Mouse (Mus musculus): Measurements from ENCODE around the gene Gnb2. TPM values are rescaled to one million over a fixed set of nuclear protein-coding genes. Genes with fewer than 3 reads are reported as not detected.
A peak's percentile ranks its signal among the peaks of the same experiment; 100 is the strongest.

Gnb2 gene
- polyA plus RNA-seq, 1 experiment from 2014 or later = 510 TPM

DNA sequence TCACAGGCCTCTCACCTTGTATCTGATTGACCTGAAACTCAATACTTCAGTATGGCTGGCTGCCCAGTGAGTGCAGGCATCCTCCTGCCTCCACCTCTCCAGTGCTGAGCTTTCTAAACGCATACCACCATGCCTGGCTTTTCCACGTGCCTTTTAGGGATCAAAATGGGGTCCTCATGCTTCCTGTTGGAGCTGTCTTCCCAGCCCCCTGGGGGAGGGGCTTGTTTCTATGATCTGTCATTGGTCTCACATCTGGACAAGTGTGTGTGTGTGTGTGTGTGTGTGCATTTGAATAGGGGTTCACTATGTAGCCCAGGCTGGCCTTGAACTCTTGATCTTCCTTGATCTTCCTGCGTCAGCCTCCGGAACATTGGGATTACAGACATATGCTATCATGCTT is 4.2 kb upstream of the Gnb2 start:
- Histone ChIP-seq H3K9me3 (no peaks in the 10 kb centered on the region), H3K27ac (replicated peaks) (no peak overlapping the region), H3K4me1 (replicated peaks) (peaks cover 8% of the 10 kb centered on the region), H3K4me3 (no peak overlapping the region), H3K27me3 (no peaks in the 10 kb centered on the region), H3K9ac (no peak overlapping the region), H3K4me2 (no peak overlapping the region), H3K36me3 (no peaks in the 10 kb centered on the region)
- WGBS = 67% methylated on average over 4 of the region's 4 CpGs
- no peak for ATAC-seq (ENCODE audit: low read depth)

DNA sequence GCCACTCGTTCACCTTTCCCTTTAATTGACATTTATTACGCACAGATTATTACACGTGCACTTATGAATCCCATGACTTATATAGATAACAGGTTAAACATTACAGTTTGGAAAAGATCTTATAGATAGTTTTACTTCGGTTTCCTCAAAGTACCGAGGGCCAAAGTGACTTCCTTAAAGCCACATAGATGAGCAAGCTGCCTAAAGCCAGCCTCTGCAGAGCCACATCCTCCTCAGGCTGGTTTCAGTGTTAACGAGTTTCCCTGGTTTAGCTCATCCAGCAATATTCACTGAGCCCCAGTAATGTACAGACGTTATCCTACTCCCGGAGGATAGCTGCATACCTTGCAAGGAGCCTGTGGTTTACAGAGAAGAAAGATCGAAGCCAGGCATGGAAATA is 2.0 kb upstream of the Gnb2 start:
- no peak overlapping the region for H3K4me3 ChIP-seq
- H3K27me3 ChIP-seq = no peaks in the 10 kb centered on the region
- no peak overlapping the region for H3K4me2 ChIP-seq
- 87% methylated on average over 9 of the region's 9 CpGs for WGBS
- ATAC-seq (ENCODE audit: low read depth) = no peak
- peaks cover 11% of the 10 kb centered on the region for H3K4me1 ChIP-seq (replicated peaks)
- H3K9ac ChIP-seq = no peak overlapping the region
- H3K9me3 ChIP-seq = no peaks in the 10 kb centered on the region
- no peaks in the 10 kb centered on the region for H3K36me3 ChIP-seq
- H3K27ac ChIP-seq (replicated peaks) = no peak overlapping the region

DNA sequence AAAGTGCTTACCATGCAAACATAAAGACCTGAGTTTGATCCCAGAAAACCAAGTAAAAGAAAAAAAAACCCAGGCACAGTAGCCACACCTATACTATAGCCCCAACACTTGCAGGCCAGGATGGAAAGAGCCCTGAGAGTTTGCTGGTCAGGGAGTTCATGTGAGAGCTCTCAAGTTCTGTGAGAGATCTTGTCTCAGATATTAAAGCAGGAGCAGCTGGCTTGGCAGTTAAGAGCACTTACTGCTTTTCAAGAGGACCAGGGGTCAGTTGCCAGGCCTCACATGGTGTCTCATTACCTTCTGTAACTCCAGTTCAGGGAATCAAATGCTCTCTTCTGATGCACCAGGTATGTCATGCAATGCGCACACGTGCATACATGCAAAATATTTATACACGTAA is 1.5 kb upstream of the Gnb2 start:
- Histone ChIP-seq H3K4me3 (no peak overlapping the region), H3K27me3 (no peaks in the 10 kb centered on the region), H3K4me2 (no peak overlapping the region), H3K9me3 (no peaks in the 10 kb centered on the region), H3K27ac (replicated peaks) (no peak overlapping the region), H3K9ac (no peak overlapping the region), H3K4me1 (replicated peaks) (peaks cover 16% of the 10 kb centered on the region), H3K36me3 (peaks cover 5% of the 10 kb centered on the region)
- 97% methylated on average over 3 of the region's 3 CpGs for WGBS
- ATAC-seq (ENCODE audit: low read depth) = no peak

DNA sequence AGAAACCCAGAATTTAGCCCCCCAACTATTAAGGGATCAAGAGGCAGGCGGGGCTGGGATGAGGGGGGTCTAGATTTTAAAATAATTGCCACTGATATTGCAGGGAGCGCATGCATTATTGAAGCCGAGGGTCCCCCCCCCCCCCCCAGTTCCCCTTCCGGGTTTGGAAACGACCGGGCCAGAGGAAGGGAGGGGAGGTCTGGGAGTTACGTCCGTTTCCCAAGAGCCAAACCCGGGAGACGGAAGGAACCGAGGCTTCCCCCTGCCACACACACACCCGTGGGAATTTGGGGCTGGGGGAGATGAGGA is 548 bp downstream of the Gnb2 start:
- no peaks in the 10 kb centered on the region for H3K27me3 ChIP-seq
- WGBS = 0% methylated on average over 10 of the region's 12 CpGs
- peak overlapping the region; percentile 96 for H3K4me2 ChIP-seq
- H3K4me1 ChIP-seq (replicated peaks) = peaks cover 27% of the 10 kb centered on the region
- H3K9me3 ChIP-seq = no peaks in the 10 kb centered on the region
- peak overlapping the region; percentile 97 for H3K27ac ChIP-seq (replicated peaks)
- no peak for ATAC-seq (ENCODE audit: low read depth)
- peak overlapping the region; percentile 89 for H3K4me3 ChIP-seq
- H3K9ac ChIP-seq = peak overlapping the region; percentile 96
- H3K36me3 ChIP-seq = peaks cover 25% of the 10 kb centered on the region

DNA sequence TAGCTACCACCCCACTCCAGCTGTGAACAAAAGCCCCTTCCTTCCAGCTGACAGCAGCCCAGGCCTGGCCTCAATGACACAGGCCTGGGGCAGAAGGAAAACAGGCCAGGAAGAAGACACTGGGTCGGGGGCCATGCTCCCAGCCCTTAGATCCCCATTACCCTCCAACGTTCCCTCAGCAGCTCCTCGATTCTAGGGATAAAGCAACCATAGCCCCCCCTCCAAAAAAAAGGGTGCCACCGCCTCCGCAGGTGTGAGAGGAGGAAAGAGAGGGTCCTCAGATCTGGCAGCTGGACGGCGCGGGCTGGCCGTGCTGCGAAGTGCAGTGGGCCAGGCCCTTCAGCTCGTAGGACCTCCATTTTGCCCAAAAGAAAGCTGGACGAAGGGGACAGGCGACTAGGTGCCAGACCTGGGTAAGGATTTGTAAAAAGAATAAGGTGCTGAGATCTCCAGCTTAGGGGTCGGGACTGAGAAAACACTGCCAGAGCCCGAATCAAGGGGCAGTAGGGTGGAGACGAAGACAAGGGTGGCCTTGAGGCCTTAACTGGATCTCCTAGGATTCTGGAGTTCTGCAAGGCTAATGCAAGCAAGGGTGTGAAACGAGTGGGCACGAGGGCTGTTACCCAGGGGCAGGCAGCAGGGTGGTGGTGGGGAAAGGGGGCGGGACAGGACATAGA is 1.0 kb downstream of the Gnb2 start:
- WGBS = 0% methylated on average over 19 of the region's 19 CpGs
- Histone ChIP-seq H3K27me3 (no peaks in the 10 kb centered on the region), H3K4me1 (replicated peaks) (peaks cover 32% of the 10 kb centered on the region), H3K9me3 (no peaks in the 10 kb centered on the region), H3K4me2 (peak overlapping the region; percentile 96), H3K9ac (peak overlapping the region; percentile 96), H3K36me3 (peaks cover 30% of the 10 kb centered on the region), H3K4me3 (peak overlapping the region; percentile 89), H3K27ac (replicated peaks) (peak overlapping the region; percentile 97)
- ATAC-seq (ENCODE audit: low read depth) = peak; percentile 3; the same call in 1 of the 2 replicates

DNA sequence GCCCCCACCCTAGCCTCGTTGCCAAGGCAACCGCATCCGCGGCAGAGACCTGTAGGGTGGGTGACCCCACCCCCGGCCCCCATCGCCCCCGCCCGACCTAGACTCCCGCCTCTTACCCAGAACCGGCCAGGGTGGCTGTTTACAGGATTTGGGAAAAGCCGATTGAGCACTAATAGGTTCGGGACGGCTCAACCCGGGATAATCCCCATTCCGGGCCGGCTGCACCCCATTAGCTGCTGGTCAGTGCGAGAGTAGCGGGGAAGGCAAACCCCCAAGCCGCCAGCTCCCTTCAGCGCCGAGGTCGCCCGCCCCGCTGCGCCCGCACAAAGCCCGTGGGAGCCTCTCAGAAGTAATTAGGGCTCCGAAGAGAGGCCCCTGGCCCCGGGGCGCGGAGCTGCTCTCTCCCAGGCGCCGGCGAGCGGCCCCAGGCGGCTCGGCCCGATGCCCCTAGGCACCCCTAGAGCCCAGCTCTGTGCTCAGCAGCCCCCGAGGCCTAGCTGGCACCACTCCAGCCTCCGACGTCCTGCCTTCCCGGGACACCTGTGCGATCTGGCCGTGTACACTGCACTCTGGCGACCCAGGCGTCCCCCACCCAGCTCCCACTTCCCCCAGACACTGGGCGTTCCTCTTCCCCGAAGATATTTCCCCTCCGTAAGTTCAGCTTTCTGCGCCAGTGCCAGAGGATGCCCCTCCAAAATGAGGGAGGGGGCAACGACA is 1.7 kb downstream of the Gnb2 start:
- ATAC-seq (ENCODE audit: low read depth) = peak; percentile 12
- Histone ChIP-seq H3K4me3 (peak overlapping the region; percentile 89), H3K9me3 (no peaks in the 10 kb centered on the region), H3K27ac (replicated peaks) (peak overlapping the region; percentile 97), H3K36me3 (peaks cover 37% of the 10 kb centered on the region), H3K9ac (peak overlapping the region; percentile 96), H3K27me3 (no peaks in the 10 kb centered on the region), H3K4me2 (peak overlapping the region; percentile 96), H3K4me1 (replicated peaks) (peaks cover 34% of the 10 kb centered on the region)
- 1% methylated on average over 51 of the region's 51 CpGs for WGBS

DNA sequence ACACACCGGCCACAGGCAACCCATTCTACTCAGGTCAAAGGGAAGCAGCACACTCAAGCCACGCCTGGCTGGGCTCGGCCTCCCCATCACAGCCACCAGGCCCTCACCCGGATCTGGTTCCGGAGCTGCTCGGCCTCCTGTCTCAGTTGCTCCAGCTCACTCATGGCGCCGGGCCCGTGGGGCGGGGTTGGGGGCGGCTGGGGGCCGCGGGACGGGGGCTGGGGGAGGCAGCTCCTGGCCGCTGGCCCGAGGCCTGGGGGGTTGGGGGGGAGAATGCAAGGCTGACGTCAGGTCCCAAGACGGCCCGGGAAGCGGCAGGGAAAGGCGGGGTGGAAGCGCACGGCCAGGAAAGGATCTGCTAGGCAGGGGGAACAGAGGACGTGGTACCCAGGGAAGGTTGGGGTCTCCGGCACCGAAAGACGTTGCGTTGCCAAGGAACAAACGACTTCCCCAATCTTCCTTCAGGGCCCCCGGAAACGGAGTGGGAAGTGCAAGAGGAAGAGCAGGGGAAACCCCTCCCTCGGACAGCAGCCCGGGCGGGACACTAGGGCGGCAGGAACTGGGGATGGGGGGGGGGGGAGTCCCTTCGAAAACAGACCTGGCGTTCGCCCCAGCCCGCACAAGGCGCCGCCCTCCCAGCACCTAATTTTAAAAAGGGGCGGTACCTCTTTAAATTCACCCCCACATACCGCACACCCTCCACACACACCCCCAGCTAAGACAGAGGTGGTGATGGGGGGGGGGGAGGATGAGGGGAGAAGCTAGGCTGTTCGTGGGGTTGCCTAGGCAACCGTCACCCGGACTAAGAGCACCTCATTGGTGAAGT is 2.5 kb downstream of the Gnb2 start:
- under 1% methylated on average over 44 of the region's 46 CpGs for WGBS
- Histone ChIP-seq H3K27me3 (no peaks in the 10 kb centered on the region), H3K36me3 (peaks cover 44% of the 10 kb centered on the region), H3K4me2 (peak overlapping the region; percentile 96), H3K9me3 (no peaks in the 10 kb centered on the region), H3K4me1 (replicated peaks) (peaks cover 41% of the 10 kb centered on the region), H3K27ac (replicated peaks) (peak overlapping the region; percentile 97), H3K9ac (peak overlapping the region; percentile 96), H3K4me3 (peak overlapping the region; percentile 89)
- ATAC-seq (ENCODE audit: low read depth) = peak; percentile 65

DNA sequence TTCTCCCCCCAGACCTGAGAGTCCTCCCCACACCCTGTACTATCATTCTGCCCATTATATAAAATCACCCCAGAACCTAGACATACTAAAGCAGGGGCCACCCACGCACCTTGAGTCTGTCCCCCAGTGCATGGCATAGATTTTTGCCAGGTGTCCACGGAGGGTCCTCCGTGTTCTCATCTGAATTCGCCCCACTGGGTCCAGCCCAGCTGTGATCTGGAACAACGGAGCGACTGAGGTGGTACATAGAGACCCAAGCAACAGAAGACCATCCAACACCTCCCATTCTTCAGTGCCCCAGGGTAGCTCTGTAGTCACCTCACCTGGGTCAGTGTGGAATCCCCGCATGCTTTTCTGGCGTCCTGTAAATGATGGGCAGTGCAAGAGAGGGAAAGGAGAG is 3.2 kb downstream of the Gnb2 start:
- no peaks in the 10 kb centered on the region for H3K27me3 ChIP-seq
- ATAC-seq (ENCODE audit: low read depth) = no peak
- peaks cover 47% of the 10 kb centered on the region for H3K4me1 ChIP-seq (replicated peaks)
- H3K4me3 ChIP-seq = peak overlapping the region; percentile 89
- no peaks in the 10 kb centered on the region for H3K9me3 ChIP-seq
- WGBS = 73% methylated on average over 8 of the region's 8 CpGs
- H3K4me2 ChIP-seq = peak overlapping the region; percentile 96
- H3K27ac ChIP-seq (replicated peaks) = peak overlapping the region; percentile 97
- H3K9ac ChIP-seq = peak overlapping the region; percentile 96
- H3K36me3 ChIP-seq = peaks cover 52% of the 10 kb centered on the region

DNA sequence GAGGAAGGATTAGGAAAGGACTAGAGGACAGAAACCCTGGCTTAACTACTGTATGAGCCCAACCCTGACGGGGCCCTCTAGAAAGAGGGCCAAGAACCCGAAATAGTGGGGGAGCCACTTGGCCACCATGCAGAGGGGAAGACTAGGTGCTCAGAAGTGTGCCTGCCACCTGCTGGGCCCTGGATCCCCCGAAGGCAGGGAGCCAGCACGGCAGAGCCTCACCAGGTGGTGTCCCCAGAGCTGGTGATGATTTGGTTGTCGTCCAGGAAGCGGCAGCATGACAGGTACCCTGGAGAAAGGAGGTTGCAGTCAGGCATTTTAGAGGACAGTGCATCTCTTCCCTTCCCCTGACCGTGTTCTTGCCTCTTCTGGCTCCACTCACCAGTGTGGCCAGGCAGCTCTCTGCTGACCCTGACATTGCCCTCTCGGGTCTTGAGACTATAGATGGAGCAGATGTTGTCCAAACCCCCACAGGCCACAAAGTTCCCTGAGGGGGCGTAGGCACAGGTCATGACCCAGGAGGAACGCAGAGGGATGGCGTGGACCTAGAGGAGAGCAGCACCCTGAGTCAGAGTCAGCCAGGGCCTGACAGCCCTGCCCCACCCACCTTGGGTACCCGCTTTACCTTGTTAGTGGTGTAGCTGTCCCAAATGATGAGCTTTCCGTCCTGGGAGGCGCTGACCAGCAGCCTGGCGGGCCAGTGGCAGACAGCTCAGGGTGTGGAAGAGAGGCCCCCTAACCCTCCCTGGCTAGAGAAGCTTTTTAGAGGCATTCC is 3.9 kb downstream of the Gnb2 start:
- peaks cover 58% of the 10 kb centered on the region for H3K36me3 ChIP-seq
- no peaks in the 10 kb centered on the region for H3K9me3 ChIP-seq
- H3K4me2 ChIP-seq = peak overlapping the region; percentile 96
- WGBS = 72% methylated on average over 15 of the region's 15 CpGs
- H3K9ac ChIP-seq = peak overlapping the region; percentile 96
- peak overlapping the region; percentile 89 for H3K4me3 ChIP-seq
- ATAC-seq (ENCODE audit: low read depth) = no peak
- peaks cover 47% of the 10 kb centered on the region for H3K4me1 ChIP-seq (replicated peaks)
- no peaks in the 10 kb centered on the region for H3K27me3 ChIP-seq
- H3K27ac ChIP-seq (replicated peaks) = peak overlapping the region; percentile 97

DNA sequence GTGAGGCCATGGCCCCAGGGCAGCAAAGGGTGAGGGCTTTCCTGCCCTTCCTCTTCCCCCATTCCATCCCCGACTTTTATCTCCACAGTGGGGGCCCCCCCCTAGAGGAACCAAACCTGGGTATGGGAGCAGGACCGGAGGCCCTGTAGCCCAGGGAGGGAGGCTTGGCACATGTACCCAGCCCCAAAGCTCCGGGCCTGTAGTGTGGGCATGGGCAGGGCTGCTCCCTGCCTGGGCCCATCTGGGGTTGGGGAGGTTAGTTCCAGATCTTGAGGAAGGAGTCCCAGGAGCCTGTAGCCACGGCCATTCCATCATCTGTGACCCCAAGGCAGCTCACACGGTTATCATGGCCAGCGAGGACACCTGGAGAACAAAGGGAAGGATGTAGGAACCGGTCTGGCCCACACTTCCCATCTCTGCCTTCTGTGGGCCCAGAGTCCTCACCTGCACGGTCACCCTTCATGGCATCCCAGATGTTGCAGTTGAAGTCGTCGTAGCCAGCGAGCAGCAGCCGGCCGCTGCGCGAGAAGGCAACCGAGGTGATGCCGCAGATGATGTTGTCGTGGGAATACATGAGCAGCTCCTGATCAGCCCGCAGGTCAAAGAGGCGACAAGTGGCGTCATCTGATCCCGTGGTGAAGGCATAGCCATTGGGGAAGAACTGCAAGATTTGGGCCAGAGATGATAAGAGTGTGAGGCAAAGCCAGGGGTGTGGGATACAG is 4.9 kb downstream of the Gnb2 start:
- Histone ChIP-seq H3K4me3 (0 out of 2 replicates have a peak overlapping the region, but pooled peaks have one; percentile 89), H3K4me1 (replicated peaks) (peaks cover 47% of the 10 kb centered on the region), H3K36me3 (peaks cover 68% of the 10 kb centered on the region), H3K4me2 (no peak overlapping the region), H3K9me3 (no peaks in the 10 kb centered on the region), H3K27ac (replicated peaks) (0 out of 2 replicates have a peak overlapping the region, but pooled peaks have one; percentile 18), H3K9ac (no peak overlapping the region), H3K27me3 (no peaks in the 10 kb centered on the region)
- ATAC-seq (ENCODE audit: low read depth) = no peak
- 85% methylated on average over 22 of the region's 22 CpGs for WGBS

DNA sequence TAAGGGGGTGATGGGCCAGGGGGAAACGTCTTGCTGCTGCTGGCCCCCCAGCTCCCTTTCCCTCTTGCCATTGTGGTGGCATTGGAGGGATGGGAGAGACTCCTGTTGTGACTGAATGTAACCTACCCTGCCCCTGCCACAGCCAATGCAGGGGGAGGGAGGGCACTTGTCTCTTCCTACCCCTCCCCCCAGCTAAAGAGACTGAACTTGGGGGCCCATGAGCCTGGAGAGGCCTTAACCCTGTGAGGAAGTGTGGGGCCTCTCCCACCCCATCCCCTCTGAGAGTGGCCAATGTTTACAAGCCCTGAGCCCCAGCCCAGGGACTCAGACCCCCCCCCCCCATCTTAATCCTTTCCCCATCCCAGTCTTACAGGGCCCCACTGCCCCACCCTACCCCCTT is 5.9 kb downstream of the Gnb2 start:
- H3K36me3 ChIP-seq = peaks cover 78% of the 10 kb centered on the region
- H3K4me3 ChIP-seq = no peak overlapping the region
- H3K9me3 ChIP-seq = no peaks in the 10 kb centered on the region
- H3K9ac ChIP-seq = peak overlapping the region; percentile 3; the same call in 1 of the 2 replicates
- no peak overlapping the region for H3K4me2 ChIP-seq
- H3K27me3 ChIP-seq = no peaks in the 10 kb centered on the region
- H3K4me1 ChIP-seq (replicated peaks) = peaks cover 47% of the 10 kb centered on the region
- ATAC-seq (ENCODE audit: low read depth) = no peak
- H3K27ac ChIP-seq (replicated peaks) = peak overlapping the region; percentile 28; the same call in 1 of the 2 replicates
- 23% methylated on average over 1 of the region's 1 CpGs for WGBS
